Mouse (Mus musculus) hindbrain, embryonic 13.5 days (tissue): ENCODE data around the gene Ptpa. TPM values are rescaled to one million over a fixed set of nuclear protein-coding genes. Genes with fewer than 3 reads are reported as not detected.

Experiments used
- ATAC-seq: fragments of 200-750 bp; cut with Nextera tagmentation; 2 replicates; pipeline ENCODE4 v1.8.0; 2017; ENCODE audit warnings: moderate TSS enrichment; ENCODE audit not compliant: low FRiP score
- H3K27ac ChIP-seq: fragments of 300-500 bp; sonication (generic); 2 replicates; pipeline ENCODE4 v1.5.1; 2015; ENCODE audit warnings: inconsistent platforms, mild to moderate bottlenecking, moderate library complexity
- H3K27me3 ChIP-seq: fragments of 300-500 bp; sonication (generic); 2 replicates; pipeline ENCODE4 v1.6.1; 2015; ENCODE audit warnings: mild to moderate bottlenecking, inconsistent platforms
- H3K36me3 ChIP-seq: fragments of 300-500 bp; sonication (generic); 2 replicates; pipeline ENCODE4 v1.6.1; 2015; ENCODE audit warnings: mild to moderate bottlenecking, inconsistent platforms
- H3K4me1 ChIP-seq: fragments of 300-500 bp; sonication (generic); replicated peaks from 2 replicates; pipeline ENCODE4 v1.6.1; 2015; ENCODE audit warnings: inconsistent platforms
- H3K4me2 ChIP-seq: fragments of 300-500 bp; sonication (generic); 2 replicates; pipeline ENCODE4 v1.6.1; 2015; ENCODE audit warnings: inconsistent platforms, mild to moderate bottlenecking, moderate library complexity
- H3K4me3 ChIP-seq: fragments of 300-500 bp; sonication (generic); 2 replicates; pipeline ENCODE4 v1.5.1; 2015; ENCODE audit warnings: mild to moderate bottlenecking, inconsistent platforms
- H3K9ac ChIP-seq: fragments of 300-500 bp; sonication (generic); 2 replicates; pipeline ENCODE4 v1.6.1; 2015; ENCODE audit warnings: mild to moderate bottlenecking, inconsistent platforms
- H3K9me3 ChIP-seq: fragments of 300-500 bp; sonication (generic); 2 replicates; pipeline ENCODE4 v1.6.1; 2016; ENCODE audit warnings: inconsistent platforms
- WGBS: fragments of 180-500 bp; shearing (Covaris S2); methylation state at CpG from one replicate; pipeline ENCODE4 v1.1.7; 2015; 5-methylcytosine and 5-hydroxymethylcytosine counted together
- microRNA-seq: library from miRNA; unstranded; fragments of <30 nt; microRNA quantifications from one replicate; pipeline ENCODE4, GENCODE M21; 2016
- polyA plus RNA-seq: library from polyadenylated mRNA; unstranded; fragments of >200 nt; fragmentation: Nextera tagmentation; extraction: Ambion mirVana; gene quantifications from 2 replicates; pipeline ENCODE4 v1.2.1, GENCODE M21; 2015

Ptpa gene
- polyA plus RNA-seq, 1 experiment from 2014 or later, result 129 TPM

GRCm38 (mm10) chr2:30495909-30496861, 80.3 kb downstream of the Ptpa start:
- 28% methylated on average over 22 of the region's 22 CpGs for WGBS
- Histone ChIP-seq H3K9ac (0 out of 2 replicates have a peak overlapping the region, but pooled peaks have one; percentile 53), H3K27me3 (no peaks in the 10 kb centered on the region), H3K9me3 (no peaks in the 10 kb centered on the region), H3K4me3 (peak overlapping the region; percentile 36), H3K27ac (no peak overlapping the region; the same call in none of the 2 replicates), H3K4me2 (peak overlapping the region; percentile 58), H3K4me1 (peaks cover 10% of the 10 kb centered on the region), H3K36me3 (no peaks in the 10 kb centered on the region)
- ATAC-seq, result peak; percentile 95

Small RNA genes lying within 50 kb of the gene (microRNA-seq; reads per million reads assigned to microRNA genes)
- not detected for gene Gm47292

Other genes with a start within 250 kb of the Ptpa start
- gene Endog, start 244.5 kb upstream of the Ptpa start, polyA plus RNA-seq, result 14.3 and 19.3 TPM in 2 replicates
- 58.1 and 58.4 TPM in 2 replicates for gene Spout1, start 237.6 kb upstream of the Ptpa start, polyA plus RNA-seq
- 14.5 and 14.8 TPM in 2 replicates for gene Kyat1, start 210.2 kb upstream of the Ptpa start, polyA plus RNA-seq
- 59.8 TPM in 2 replicates for gene Lrrc8a, start 178.3 kb upstream of the Ptpa start, polyA plus RNA-seq
- 0.10 and 0.36 TPM in 2 replicates for gene Gm28035, start 175.5 kb upstream of the Ptpa start, polyA plus RNA-seq
- 6.5 and 8.3 TPM in 2 replicates for gene Phyhd1, start 149.8 kb upstream of the Ptpa start, polyA plus RNA-seq
- not detected in 2 replicates for gene Gm28038, start 135.0 kb upstream of the Ptpa start, polyA plus RNA-seq
- gene Dolk, start 129.7 kb upstream of the Ptpa start, polyA plus RNA-seq, result 33.7 TPM in 2 replicates
- 21.6 and 24.0 TPM in 2 replicates for gene Nup188, start 129.6 kb upstream of the Ptpa start, polyA plus RNA-seq
- 146 and 160 TPM in 2 replicates for gene Sh3glb2, start 56.7 kb upstream of the Ptpa start, polyA plus RNA-seq
- gene Miga2, start 51.8 kb upstream of the Ptpa start, polyA plus RNA-seq, result 27.0 and 33.1 TPM in 2 replicates
- gene Dolpp1, start 23.8 kb upstream of the Ptpa start, polyA plus RNA-seq, result 51.2 and 53.9 TPM in 2 replicates
- 22.1 and 24.0 TPM in 2 replicates for gene Crat, start 226 bp upstream of the Ptpa start, polyA plus RNA-seq
- 2.1 and 2.9 TPM in 2 replicates for gene Ier5l, start 58.2 kb downstream of the Ptpa start, polyA plus RNA-seq
- 0.77 and 0.83 TPM in 2 replicates for gene Cstad, start 179.0 kb downstream of the Ptpa start, polyA plus RNA-seq